Mouse (Mus musculus) hindbrain, embryonic 16.5 days (tissue): ENCODE results near the gene Gm16181. TPM values are rescaled to one million over a fixed set of nuclear protein-coding genes. Genes with fewer than 3 reads are reported as not detected.
A peak's percentile ranks its signal among the peaks of the same experiment; 100 is the strongest.

ENCODE experiments used
- ATAC-seq: fragments of 200-750 bp; cut with Nextera tagmentation; 2 replicates; pipeline ENCODE4 v1.8.0; 2017; ENCODE audit warnings: moderate TSS enrichment, moderate library complexity
- H3K27ac ChIP-seq: fragments of 300-500 bp; sonication (generic); 2 replicates; pipeline ENCODE4 v1.5.1; 2014; ENCODE audit warnings: low read depth, mild to moderate bottlenecking, control low read depth, low read length, moderate library complexity
- H3K27me3 ChIP-seq: fragments of 300-500 bp; sonication (generic); replicated peaks from 2 replicates; pipeline ENCODE4 v1.6.1; 2014; ENCODE audit warnings: low read length; ENCODE audit not compliant: control insufficient read depth, insufficient read depth
- H3K36me3 ChIP-seq: fragments of 300-500 bp; sonication (generic); 2 replicates; pipeline ENCODE4 v1.6.1; 2014; ENCODE audit warnings: mild to moderate bottlenecking, low read length, moderate library complexity, mixed read lengths; ENCODE audit not compliant: control insufficient read depth, insufficient read depth
- H3K4me1 ChIP-seq: fragments of 300-500 bp; sonication (generic); 2 replicates; pipeline ENCODE4 v1.6.1; 2014; ENCODE audit warnings: low read depth, low read length; ENCODE audit not compliant: control insufficient read depth, insufficient read depth
- H3K4me2 ChIP-seq: fragments of 300-500 bp; sonication (generic); 2 replicates; pipeline ENCODE4 v1.6.1; 2014; ENCODE audit warnings: mild to moderate bottlenecking, low read length, control low read depth, moderate library complexity
- H3K4me3 ChIP-seq: fragments of 300-500 bp; sonication (generic); 2 replicates; pipeline ENCODE4 v1.5.1; 2014; ENCODE audit warnings: mild to moderate bottlenecking, low read length, control low read depth, moderate library complexity
- H3K9ac ChIP-seq: fragments of 300-500 bp; sonication (generic); 2 replicates; pipeline ENCODE4 v1.6.1; 2014; ENCODE audit warnings: low read depth, mild to moderate bottlenecking, control low read depth, low read length, moderate library complexity
- H3K9me3 ChIP-seq: fragments of 300-500 bp; sonication (generic); 2 replicates; pipeline ENCODE4 v1.6.1; 2014; ENCODE audit warnings: mild to moderate bottlenecking, low read length, moderate library complexity; ENCODE audit not compliant: control insufficient read depth
- WGBS: fragments of 180-500 bp; shearing (Covaris S2); extraction: QIAGEN DNeasy Blood & Tissue Kit; methylation state at CpG from one replicate; pipeline ENCODE4 v1.1.7; 2014; 5-methylcytosine and 5-hydroxymethylcytosine counted together
- polyA plus RNA-seq: library from polyadenylated mRNA; unstranded; fragments of >200 nt; fragmentation: Nextera tagmentation; extraction: Ambion mirVana; gene quantifications from 2 replicates; pipeline ENCODE4 v1.2.1, GENCODE M21; 2015

The Gm16181 gene
- polyA plus RNA-seq, 1 experiment from 2014 or later = 0.45 TPM

DNA sequence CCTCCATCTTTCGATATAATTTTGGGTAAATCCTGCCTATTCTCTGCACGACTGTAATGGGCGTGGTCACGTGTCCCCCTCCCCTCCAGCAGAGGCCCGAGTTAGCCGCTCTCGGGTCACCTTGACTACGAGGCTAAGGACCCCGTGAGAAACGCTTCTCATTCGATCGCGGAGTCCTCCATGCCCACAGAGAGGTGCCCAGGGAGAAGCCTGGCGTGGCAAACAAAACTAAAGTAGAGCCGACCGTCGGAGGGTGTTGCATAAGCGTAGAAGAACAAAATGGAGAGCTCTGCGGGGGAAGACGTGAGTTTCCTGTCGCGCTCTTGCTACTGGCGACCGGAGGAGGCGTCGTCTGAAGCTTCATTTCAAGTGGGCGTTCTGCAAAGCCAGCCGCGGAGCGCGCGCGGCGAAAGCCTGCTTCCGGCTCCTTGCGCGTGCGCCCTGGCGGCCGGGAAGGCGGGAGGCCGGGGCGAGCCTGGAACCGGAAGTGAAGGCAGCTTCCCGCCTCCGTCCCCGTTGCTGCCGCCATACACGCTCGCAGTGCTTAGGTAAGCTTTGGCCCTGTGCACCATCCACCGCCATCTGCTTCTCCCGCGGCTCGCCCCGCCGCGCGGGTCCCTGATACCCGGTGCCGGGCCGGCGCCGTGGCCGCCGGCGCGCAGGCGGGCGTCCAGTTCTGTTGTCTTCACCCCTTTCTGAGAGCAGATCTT is 20.8 kb downstream of the Gm16181 start, which contains the start of gene Ddx39b:
Ddx39b (plus strand) TSS at position 442 of the 710 bp plus-strand sequence.
- Histone ChIP-seq H3K36me3 (peaks cover 28% of the 10 kb centered on the region), H3K9me3 (no peaks in the 10 kb centered on the region), H3K9ac (peak within 1 kb of the TSS; percentile 95), H3K4me3 (peak within 1 kb of the TSS; percentile 69), H3K27ac (peak within 1 kb of the TSS; percentile 89), H3K4me1 (peaks cover 49% of the 10 kb centered on the region), H3K4me2 (peak within 1 kb of the TSS; percentile 78), H3K27me3 (no peaks in the 10 kb centered on the region)
- peak; percentile 91 for ATAC-seq
- 0% methylated on average over 68 of the region's 69 CpGs for WGBS

DNA sequence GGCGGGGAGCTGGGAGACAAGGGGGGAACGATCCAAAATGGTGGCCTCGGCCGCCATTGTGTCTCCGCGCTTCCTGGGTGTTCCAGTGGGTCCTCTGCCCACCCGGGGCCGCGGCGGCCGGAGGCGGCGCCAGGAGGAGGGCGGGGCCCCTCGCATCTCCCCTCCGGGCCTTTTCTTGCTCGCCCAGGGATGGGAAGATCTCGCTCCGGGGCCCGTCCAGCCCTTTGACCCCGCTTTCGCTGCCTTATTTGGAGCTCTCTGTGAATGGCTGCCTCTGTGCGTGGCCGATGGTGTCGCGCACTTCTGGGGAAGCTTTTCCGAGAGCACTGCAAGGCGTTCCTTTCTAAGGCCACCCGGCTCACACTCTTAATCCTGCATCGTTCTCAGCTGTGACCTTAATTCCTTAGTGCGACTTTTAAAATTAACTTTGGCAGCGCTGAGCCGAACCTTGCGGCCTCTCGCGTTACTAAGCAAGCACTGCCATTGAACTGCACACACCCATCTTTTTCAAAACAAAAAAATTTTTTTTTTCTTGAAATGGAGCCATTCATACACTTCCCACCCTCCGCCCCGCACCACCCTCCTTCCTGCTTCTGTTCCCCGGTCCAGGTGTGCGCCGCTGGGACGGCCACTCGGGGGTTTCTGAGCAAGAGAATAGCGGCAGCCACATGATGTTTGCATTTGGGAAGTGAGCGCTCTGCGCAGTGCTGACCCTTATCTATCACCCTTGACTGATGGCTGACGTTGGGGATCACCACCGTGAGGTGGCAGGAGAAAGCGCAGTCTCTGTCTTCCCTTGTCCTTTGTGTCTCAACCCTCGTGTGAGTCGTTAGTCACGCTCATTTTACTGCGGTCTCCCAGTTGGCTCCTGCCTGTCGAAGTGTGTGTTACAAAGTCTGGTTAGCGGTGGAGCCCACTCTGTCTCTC is 21.6 kb downstream of the Gm16181 start:
- peak overlapping the region; percentile 78 for H3K4me2 ChIP-seq
- peaks cover 36% of the 10 kb centered on the region for H3K36me3 ChIP-seq
- H3K27me3 ChIP-seq = no peaks in the 10 kb centered on the region
- no peaks in the 10 kb centered on the region for H3K9me3 ChIP-seq
- H3K27ac ChIP-seq = peak overlapping the region; percentile 89
- under 1% methylated on average over 55 of the region's 55 CpGs for WGBS
- ATAC-seq = peak; percentile 47
- peak overlapping the region; percentile 69 for H3K4me3 ChIP-seq
- peaks cover 43% of the 10 kb centered on the region for H3K4me1 ChIP-seq
- H3K9ac ChIP-seq = peak overlapping the region; percentile 95

DNA sequence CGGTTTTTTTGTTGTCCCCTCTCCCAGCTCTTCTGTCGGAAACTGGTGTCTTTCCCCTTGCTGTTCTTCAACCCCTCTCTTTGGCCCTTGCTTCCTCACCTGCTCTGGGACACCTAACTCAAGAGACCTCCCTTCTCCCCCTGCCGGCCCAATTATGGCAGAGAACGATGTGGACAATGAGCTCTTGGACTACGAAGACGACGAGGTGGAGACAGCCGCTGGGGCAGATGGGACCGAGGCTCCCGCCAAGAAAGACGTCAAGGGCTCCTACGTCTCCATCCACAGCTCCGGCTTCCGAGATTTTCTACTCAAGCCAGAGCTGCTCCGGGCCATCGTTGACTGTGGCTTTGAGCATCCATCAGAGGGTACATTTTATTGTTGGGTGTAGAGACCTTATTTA is 22.5 kb downstream of the Gm16181 start:
- no peaks in the 10 kb centered on the region for H3K27me3 ChIP-seq
- peak overlapping the region; percentile 95 for H3K9ac ChIP-seq
- peak overlapping the region; percentile 89 for H3K27ac ChIP-seq
- H3K4me2 ChIP-seq = peak overlapping the region; percentile 78
- H3K36me3 ChIP-seq = peaks cover 40% of the 10 kb centered on the region
- peaks cover 38% of the 10 kb centered on the region for H3K4me1 ChIP-seq
- H3K4me3 ChIP-seq = peak overlapping the region; percentile 69
- WGBS = 2% methylated on average over 16 of the region's 16 CpGs
- no peaks in the 10 kb centered on the region for H3K9me3 ChIP-seq
- ATAC-seq = no peak

GRCm38 (mm10) chr17:35244999-35245398 is 24.4 kb downstream of the Gm16181 start:
- H3K4me2 ChIP-seq = peak overlapping the region; percentile 78
- H3K4me1 ChIP-seq = peaks cover 38% of the 10 kb centered on the region
- H3K4me3 ChIP-seq = 0 out of 2 replicates have a peak overlapping the region, but pooled peaks have one; percentile 2
- H3K36me3 ChIP-seq = peaks cover 58% of the 10 kb centered on the region
- H3K9me3 ChIP-seq = no peaks in the 10 kb centered on the region
- H3K27ac ChIP-seq = no peak overlapping the region
- no peak for ATAC-seq
- 63% methylated on average over 2 of the region's 2 CpGs for WGBS
- no peaks in the 10 kb centered on the region for H3K27me3 ChIP-seq
- H3K9ac ChIP-seq = peak overlapping the region; percentile 15; the same call in 1 of the 2 replicates

- H3K4me1 ChIP-seq = peaks cover 32% of the 10 kb centered on the region
- H3K4me3 ChIP-seq = no peak overlapping the region
- no peak overlapping the region for H3K27ac ChIP-seq
- WGBS = 78% methylated on average over 15 of the region's 15 CpGs
- no peaks in the 10 kb centered on the region for H3K9me3 ChIP-seq
- H3K27me3 ChIP-seq = no peaks in the 10 kb centered on the region
- H3K9ac ChIP-seq = no peak overlapping the region
- H3K36me3 ChIP-seq = peaks cover 68% of the 10 kb centered on the region
- 0 out of 2 replicates have a peak overlapping the region, but pooled peaks have one; percentile 4 for H3K4me2 ChIP-seq
- no peak for ATAC-seq
Observed at GRCm38 (mm10) chr17:35245731-35246623, 25.3 kb downstream of the Gm16181 start.

DNA sequence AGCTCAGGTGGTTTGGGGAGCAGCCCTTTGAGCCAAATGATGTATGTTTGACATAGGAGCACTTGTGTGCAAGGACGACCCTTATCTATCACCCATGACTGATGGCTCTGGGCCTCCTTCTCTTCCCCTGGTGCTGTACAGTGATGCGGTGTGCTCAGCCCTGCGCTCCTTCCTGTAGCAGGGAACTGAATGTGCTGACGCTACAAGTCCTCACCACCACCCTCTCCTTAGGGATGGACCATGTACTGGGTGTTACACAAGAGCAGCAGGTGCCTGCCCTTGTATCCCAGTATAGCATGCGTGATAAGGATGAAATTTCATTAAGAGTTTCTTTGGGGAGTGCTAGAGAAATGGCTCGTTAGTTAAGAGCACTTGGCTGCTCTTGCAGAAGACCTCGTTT is 26.5 kb downstream of the Gm16181 start:
- 82% methylated on average over 7 of the region's 7 CpGs for WGBS
- no peak overlapping the region for H3K4me3 ChIP-seq
- no peaks in the 10 kb centered on the region for H3K27me3 ChIP-seq
- peaks cover 32% of the 10 kb centered on the region for H3K4me1 ChIP-seq
- H3K36me3 ChIP-seq = peaks cover 77% of the 10 kb centered on the region
- H3K9me3 ChIP-seq = no peaks in the 10 kb centered on the region
- H3K4me2 ChIP-seq = no peak overlapping the region
- no peak for ATAC-seq
- no peak overlapping the region for H3K9ac ChIP-seq
- no peak overlapping the region for H3K27ac ChIP-seq

- Histone ChIP-seq H3K27me3 (no peaks in the 10 kb centered on the region), H3K9me3 (no peaks in the 10 kb centered on the region), H3K36me3 (peaks cover 89% of the 10 kb centered on the region), H3K4me1 (peaks cover 26% of the 10 kb centered on the region), H3K27ac (no peak overlapping the region), H3K4me2 (no peak overlapping the region), H3K9ac (no peak overlapping the region), H3K4me3 (no peak overlapping the region)
- 85% methylated on average over 14 of the region's 14 CpGs for WGBS
- ATAC-seq = no peak
Observed at GRCm38 (mm10) chr17:35248986-35249385, 28.4 kb downstream of the Gm16181 start.

GRCm38 (mm10) chr17:35249451-35250197 is 29.0 kb downstream of the Gm16181 start:
- Histone ChIP-seq H3K27ac (no peak overlapping the region), H3K4me2 (no peak overlapping the region), H3K4me1 (peaks cover 19% of the 10 kb centered on the region), H3K36me3 (peaks cover 84% of the 10 kb centered on the region), H3K27me3 (no peaks in the 10 kb centered on the region), H3K9me3 (no peaks in the 10 kb centered on the region), H3K9ac (no peak overlapping the region), H3K4me3 (no peak overlapping the region)
- WGBS = 81% methylated on average over 19 of the region's 19 CpGs
- no peak for ATAC-seq
